Mouse (Mus musculus): ENCODE data around the gene Acvrl1.

Acvrl1 gene

GRCm38 (mm10) chr15:101128181-101129089 is at the start of gene Acvrl1:
Acvrl1 (plus strand) TSS chr15:101128522.
- no peak for DNase-seq (ENCODE audit: extremely low read depth, low read depth)

GRCm38 (mm10) chr15:101078731-101079156 is 49.6 kb upstream of the Acvrl1 start:
- no peak for DNase-seq (ENCODE audit: extremely low read depth, low read depth)

DNA sequence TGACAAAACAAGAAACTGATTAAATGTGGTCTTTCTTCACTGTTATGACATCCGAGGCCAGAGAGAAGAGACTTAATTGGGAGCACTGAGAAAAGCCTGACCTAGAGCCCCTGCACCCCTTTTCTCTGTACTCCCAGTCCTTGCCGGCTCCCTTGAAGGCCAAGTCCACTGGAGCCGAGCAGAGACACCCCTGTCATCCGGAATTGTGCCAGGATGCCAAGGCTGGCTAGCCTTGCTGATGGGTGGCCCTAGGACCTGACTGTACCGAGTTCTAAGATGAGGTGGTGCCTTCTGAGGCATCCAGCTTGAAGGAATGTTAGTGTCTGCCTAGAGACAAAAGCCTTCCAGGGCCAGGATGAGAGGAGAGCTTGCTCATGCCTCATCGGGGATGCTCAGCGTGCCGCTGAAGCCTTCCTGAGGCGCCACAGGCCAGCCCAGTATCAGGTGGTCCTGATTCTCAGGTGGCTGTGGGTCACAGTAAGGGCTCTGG is 48.2 kb upstream of the Acvrl1 start:
- DNase-seq (ENCODE audit: extremely low read depth, low read depth): no peak

- no peak for DNase-seq (ENCODE audit: extremely low read depth, low read depth)
These were observed 47.2 kb upstream of the Acvrl1 start for GRCm38 (mm10) chr15:101081035-101081548.

GRCm38 (mm10) chr15:101082236-101082635 is 46.1 kb upstream of the Acvrl1 start:
- no peak for DNase-seq (ENCODE audit: extremely low read depth, low read depth)

GRCm38 (mm10) chr15:101084499-101084898 is 43.8 kb upstream of the Acvrl1 start:
- no peak for DNase-seq (ENCODE audit: extremely low read depth, low read depth)

GRCm38 (mm10) chr15:101086451-101086850 is 41.9 kb upstream of the Acvrl1 start:
- DNase-seq (ENCODE audit: extremely low read depth, low read depth): no peak

- DNase-seq (ENCODE audit: extremely low read depth, low read depth): no peak
These were observed 41.4 kb upstream of the Acvrl1 start for GRCm38 (mm10) chr15:101086956-101087355.

- DNase-seq (ENCODE audit: extremely low read depth, low read depth): no peak
These were observed 40.0 kb upstream of the Acvrl1 start for GRCm38 (mm10) chr15:101088291-101088690.

- no peak for DNase-seq (ENCODE audit: extremely low read depth, low read depth)
These were observed 36.8 kb upstream of the Acvrl1 start for GRCm38 (mm10) chr15:101091551-101091950.

- DNase-seq (ENCODE audit: extremely low read depth, low read depth): no peak
These were observed 36.0 kb upstream of the Acvrl1 start for GRCm38 (mm10) chr15:101092121-101092828.

GRCm38 (mm10) chr15:101092829-101093648 is 35.3 kb upstream of the Acvrl1 start:
- DNase-seq (ENCODE audit: extremely low read depth, low read depth): no peak

DNA sequence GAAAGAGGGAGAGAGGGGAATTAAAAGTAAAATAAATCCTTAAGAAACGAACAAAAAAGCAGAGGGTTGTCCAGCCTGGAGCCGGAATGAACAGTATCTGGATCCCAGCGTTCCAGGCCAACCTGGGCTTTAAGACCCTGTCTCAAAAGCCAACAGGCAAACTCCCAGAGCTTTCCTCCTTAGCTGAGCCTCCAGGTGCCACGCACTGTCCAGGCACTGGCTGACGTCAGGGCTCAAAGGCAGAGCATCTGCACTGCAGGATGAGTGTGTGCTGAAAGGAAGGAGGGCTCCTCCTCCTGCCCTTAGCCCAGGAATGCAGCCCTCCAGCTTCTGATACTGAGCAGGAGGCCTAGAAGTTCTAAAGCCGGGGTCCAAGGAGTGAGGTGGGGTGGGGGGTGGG is 34.3 kb upstream of the Acvrl1 start:
- DNase-seq (ENCODE audit: extremely low read depth, low read depth): no peak

DNA sequence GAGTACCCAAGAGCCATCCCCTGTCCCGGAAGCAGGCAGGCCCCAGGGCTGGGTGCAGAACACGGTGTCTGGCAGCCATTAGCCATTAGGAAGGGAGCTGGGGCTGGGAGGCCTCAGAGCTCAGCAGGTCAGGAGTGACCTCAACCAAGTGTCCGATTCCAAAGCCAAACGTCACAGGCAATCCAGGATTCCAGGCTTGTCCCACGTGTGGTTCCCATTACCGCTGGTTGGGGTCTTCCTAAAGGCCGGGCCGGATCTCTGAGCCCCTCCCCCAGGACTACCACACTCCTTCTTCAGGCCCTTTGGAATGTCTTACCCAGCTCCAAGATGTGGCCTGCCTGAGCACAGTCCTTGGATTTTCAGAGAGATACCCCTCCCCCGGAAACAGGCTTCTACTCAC is 33.3 kb upstream of the Acvrl1 start:
- no peak for DNase-seq (ENCODE audit: extremely low read depth, low read depth)

GRCm38 (mm10) chr15:101095392-101095791 is 32.9 kb upstream of the Acvrl1 start:
- DNase-seq (ENCODE audit: extremely low read depth, low read depth): no peak

- DNase-seq (ENCODE audit: extremely low read depth, low read depth): no peak
These were observed 30.2 kb upstream of the Acvrl1 start for GRCm38 (mm10) chr15:101097985-101098651.

DNA sequence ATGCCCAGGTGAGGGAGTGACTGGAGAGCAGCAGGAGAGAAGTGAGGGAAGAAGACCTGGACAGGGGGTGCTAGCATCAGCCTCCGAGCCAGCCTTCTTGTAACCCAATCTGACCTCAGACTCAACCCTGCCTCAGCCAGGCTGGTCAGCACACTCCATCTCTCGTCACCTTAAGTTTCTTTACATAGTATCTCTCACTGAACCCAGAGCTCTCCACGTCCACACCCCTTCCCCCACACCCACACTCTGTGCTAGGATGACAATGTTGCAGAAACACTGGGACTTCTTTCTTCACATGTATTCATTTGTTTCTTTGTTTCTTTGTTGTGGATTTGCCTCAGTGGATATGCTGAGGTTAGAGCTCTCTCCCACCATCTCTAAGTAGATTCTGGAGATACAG is 27.3 kb upstream of the Acvrl1 start:
- no peak for DNase-seq (ENCODE audit: extremely low read depth, low read depth)

- DNase-seq (ENCODE audit: extremely low read depth, low read depth): no peak
These were observed 24.6 kb upstream of the Acvrl1 start for GRCm38 (mm10) chr15:101103605-101104304.

DNA sequence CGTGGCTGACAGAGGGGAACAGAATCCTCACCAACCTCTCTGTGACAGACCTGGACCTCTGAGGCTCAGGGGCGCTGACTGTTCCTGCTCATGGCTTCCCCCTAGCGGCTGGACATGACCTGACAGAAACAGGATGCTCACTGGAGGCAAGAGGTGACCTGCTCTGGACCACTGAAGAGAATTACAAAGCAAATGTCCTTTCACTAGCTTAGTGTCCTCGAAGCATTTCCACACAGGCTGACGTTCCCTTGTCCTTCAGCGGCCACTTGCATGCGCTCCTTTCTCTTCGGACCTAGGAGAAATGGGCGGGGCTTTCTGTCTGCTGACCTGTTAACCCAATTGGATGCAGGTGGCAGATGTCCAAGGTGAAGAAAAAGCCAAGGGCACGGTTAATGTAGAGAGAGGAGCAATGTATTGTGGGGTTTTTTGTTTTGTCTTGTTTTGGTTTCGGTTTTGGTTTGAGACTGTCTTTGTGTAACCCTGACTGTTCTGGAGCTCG is 22.8 kb upstream of the Acvrl1 start:
- DNase-seq (ENCODE audit: extremely low read depth, low read depth): peak; percentile 26

GRCm38 (mm10) chr15:101106011-101106410 is 22.3 kb upstream of the Acvrl1 start:
- DNase-seq (ENCODE audit: extremely low read depth, low read depth): no peak
